Mouse (Mus musculus): ENCODE results near the gene Psme1.

Gene Psme1

GRCm38 (mm10) chr14:55571760-55572159 is 6.2 kb upstream of the Psme1 start:
- DNase-seq (ENCODE audit: low spot score) = no peak

- DNase-seq (ENCODE audit: low spot score) = no peak
Observed at GRCm38 (mm10) chr14:55575302-55575701, 2.6 kb upstream of the Psme1 start, which contains the start of gene Fitm1. Fitm1 (plus strand) TSS chr14:55575617.

- no peak for DNase-seq (ENCODE audit: low spot score)
Observed at GRCm38 (mm10) chr14:55575711-55576110, 2.2 kb upstream of the Psme1 start.

GRCm38 (mm10) chr14:55576376-55576775 is 1.5 kb upstream of the Psme1 start:
- no peak for DNase-seq (ENCODE audit: low spot score)

GRCm38 (mm10) chr14:55578668-55579269 is 846 bp downstream of the Psme1 start:
- DNase-seq (ENCODE audit: low spot score) = peak; percentile 49

- no peak for DNase-seq (ENCODE audit: low spot score)
Observed at GRCm38 (mm10) chr14:55579511-55580496, 1.9 kb downstream of the Psme1 start.

- no peak for DNase-seq (ENCODE audit: low spot score)
Observed at GRCm38 (mm10) chr14:55580731-55581130, 2.8 kb downstream of the Psme1 start.

GRCm38 (mm10) chr14:55581981-55582681 is 4.2 kb downstream of the Psme1 start:
- no peak for DNase-seq (ENCODE audit: low spot score)

- no peak for DNase-seq (ENCODE audit: low spot score)
Observed at GRCm38 (mm10) chr14:55584303-55584701, 6.4 kb downstream of the Psme1 start.

- DNase-seq (ENCODE audit: low spot score) = peak; percentile 90
Observed at GRCm38 (mm10) chr14:55584702-55585565, 7.0 kb downstream of the Psme1 start, which contains the start of gene Emc9. Emc9 (minus strand) TSS chr14:55585302.

- DNase-seq (ENCODE audit: low spot score) = no peak
Observed at GRCm38 (mm10) chr14:55585566-55585960, 7.6 kb downstream of the Psme1 start.

- no peak for DNase-seq (ENCODE audit: low spot score)
Observed at GRCm38 (mm10) chr14:55586149-55586548, 8.2 kb downstream of the Psme1 start.

- no peak for DNase-seq (ENCODE audit: low spot score)
Observed at GRCm38 (mm10) chr14:55589271-55589670, 11.3 kb downstream of the Psme1 start.

GRCm38 (mm10) chr14:55589771-55590448 is 12.0 kb downstream of the Psme1 start:
- DNase-seq (ENCODE audit: low spot score) = peak; percentile 33

- peak; percentile 97 for DNase-seq (ENCODE audit: low spot score)
Observed at GRCm38 (mm10) chr14:55590748-55591330, 12.9 kb downstream of the Psme1 start, which contains the start of gene Psme2. Psme2 (minus strand) TSS chr14:55591113.

- peak; percentile 93 for DNase-seq (ENCODE audit: low spot score)
Observed at GRCm38 (mm10) chr14:55591331-55591891, 13.5 kb downstream of the Psme1 start, which contains the start of gene Rnf31. Rnf31 (plus strand) TSS chr14:55591708.

GRCm38 (mm10) chr14:55592226-55592625 is 14.3 kb downstream of the Psme1 start:
- DNase-seq (ENCODE audit: low spot score) = no peak

- DNase-seq (ENCODE audit: low spot score) = no peak
Observed at GRCm38 (mm10) chr14:55596036-55596690, 18.2 kb downstream of the Psme1 start.

Measured in adipocyte (in vitro differentiated cells).